Mouse (Mus musculus) lung, postnatal 4 days (tissue): ENCODE measurements around the gene Imp3.

Source experiments
- DNase-seq, 2 experiments: peaks; one replicate each; pipeline ENCODE4 v3.0.0; 2021

The Imp3 gene

DNA sequence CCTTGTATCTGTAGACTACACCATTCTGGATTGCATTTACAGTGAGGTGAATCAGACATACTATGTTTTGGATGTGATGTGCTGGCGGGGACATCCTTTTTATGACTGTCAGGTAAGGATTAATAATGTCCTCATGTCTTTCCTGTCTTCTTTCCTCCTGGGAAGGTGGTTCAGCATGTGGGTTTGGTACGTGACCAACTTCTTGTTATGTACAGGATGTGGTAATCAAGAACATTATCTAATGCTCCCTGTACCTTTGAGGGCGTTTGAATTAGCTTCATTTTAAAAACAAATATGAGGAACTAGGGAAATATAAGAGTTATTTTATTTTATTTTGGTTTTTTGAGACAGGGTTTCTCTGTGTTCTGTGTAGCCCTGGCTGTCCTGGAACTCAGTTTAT lies 37.9 kb downstream of the Imp3 start:
- DNase-seq: no peak

DNA sequence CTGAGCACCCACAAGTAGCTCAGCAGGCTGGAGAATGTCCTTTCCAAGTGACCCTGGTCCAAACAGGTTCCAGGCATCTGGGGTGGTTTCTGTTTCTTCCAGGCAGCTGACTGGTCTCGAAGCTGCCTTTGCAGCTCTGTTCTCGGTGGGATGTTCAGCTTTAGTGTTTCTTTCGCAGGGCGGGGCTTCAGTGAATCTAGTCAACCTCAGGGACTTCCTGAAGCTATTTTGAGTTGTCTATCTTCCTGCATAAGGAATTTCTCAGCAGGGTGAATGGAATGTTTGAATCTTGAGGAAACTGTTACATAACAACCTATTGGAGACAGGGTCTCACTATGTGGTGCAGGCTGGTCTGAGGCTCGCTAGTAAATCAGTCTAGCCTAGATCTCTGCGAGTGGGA lies 42.9 kb downstream of the Imp3 start:
- DNase-seq: no peak

DNA sequence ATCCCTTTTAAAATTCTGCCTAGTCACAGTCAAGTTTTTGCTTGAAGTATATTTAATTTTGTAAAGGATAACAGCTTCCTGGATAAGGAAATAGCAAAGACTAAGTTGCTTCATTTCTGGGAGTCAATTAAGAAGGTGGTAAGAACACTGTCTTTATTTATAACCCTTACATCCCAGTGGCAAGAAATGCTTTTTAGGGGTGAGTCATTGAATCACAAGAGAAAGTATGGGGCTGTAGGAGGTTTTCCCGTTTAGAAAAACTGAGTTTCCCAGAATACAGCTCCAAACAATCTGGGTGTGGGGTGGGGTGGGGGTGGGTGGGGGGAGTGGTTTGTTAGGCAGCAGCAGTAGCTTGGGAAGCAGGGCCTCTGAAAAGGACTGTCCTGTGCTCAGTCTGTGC lies 44.2 kb downstream of the Imp3 start:
- no peak for DNase-seq
